Mouse (Mus musculus): ENCODE data around the gene Cd3d. TPM values are rescaled to one million over a fixed set of nuclear protein-coding genes. Genes with fewer than 3 reads are reported as not detected.

Gene Cd3d
- total and polyA plus RNA-seq, 2 experiments from 2014 or later, result not detected

DNA sequence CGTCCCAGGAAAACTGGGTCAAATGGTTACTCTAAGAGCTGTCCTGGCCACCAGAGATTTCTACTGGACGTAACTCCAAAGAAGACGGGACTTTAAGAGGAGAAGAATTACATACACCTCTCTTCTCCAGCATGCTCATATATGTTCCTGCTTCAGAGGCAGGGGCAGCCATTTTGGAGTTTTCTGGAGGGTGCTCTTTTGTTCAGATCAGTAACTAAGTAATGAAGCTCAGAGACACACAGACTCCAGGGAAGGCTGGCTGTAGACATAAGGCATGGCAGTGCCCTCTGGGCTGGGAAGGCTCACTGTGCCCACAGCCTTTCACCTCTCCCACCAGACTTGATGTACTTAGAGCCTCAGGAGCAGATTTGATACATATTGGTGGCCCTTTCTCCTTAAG is 945 bp downstream of the Cd3d start:
- ATAC-seq (ENCODE audit: insufficient read depth, low read depth) (no peak), DNase-seq (ENCODE audit: low spot score) (no peak)
- Histone ChIP-seq H3K27me3 (ENCODE audit: control insufficient read depth, insufficient read depth, low read length) (no peaks in the 10 kb centered on the region), H3K4me3 (ENCODE audit: low read depth, low read length) (peak overlapping the region; percentile 28; the same call in 1 of the 2 replicates), H3K36me3 (replicated peaks; ENCODE audit: control insufficient read depth, insufficient read depth, low read length) (no peaks in the 10 kb centered on the region), H3K9ac (replicated peaks; ENCODE audit: low read depth, low read length) (no peak overlapping the region; the same call in 1 of the 2 replicates), H3K4me2 (ENCODE audit: low read depth, low read length) (peak overlapping the region; percentile 30; the same call in 1 of the 2 replicates), H3K27ac (ENCODE audit: low read depth) (no peak overlapping the region; the same call in 1 of the 2 replicates), H3K4me1 (ENCODE audit: control insufficient read depth, insufficient read depth) (no peaks in the 10 kb centered on the region), H3K9me3 (replicated peaks; ENCODE audit: control insufficient read depth, low read length) (no peaks in the 10 kb centered on the region)
- WGBS, result 80% methylated on average over 3 of the region's 3 CpGs
- TF ChIP-seq CTCF (IDR thresholded peaks at IDR 0.05; ENCODE audit: low read depth), result no peak
- TF ChIP-seq EP300 (IDR thresholded peaks at IDR 0.05; ENCODE audit: low read depth), result no peak

DNA sequence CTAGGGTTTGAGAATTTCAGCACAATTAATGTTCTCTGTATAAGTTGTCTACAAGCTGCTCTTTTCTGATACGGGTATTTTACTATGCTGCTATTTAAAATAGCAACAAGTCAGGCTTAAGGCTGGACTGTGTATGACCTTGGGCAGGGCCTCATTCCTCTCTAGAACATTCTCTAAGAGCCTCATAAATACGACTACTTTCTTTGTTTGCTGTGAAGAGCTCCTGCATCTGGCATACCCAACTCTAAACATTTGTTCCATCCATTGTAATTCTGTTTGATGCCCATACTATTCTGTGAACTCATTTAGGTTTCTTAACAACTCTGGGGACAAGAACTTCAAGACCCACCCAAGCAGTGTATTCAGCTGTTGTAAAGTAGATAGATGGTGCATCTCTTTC is 1.4 kb downstream of the Cd3d start:
- Histone ChIP-seq H3K27me3 (ENCODE audit: control insufficient read depth, insufficient read depth, low read length) (no peaks in the 10 kb centered on the region), H3K27ac (ENCODE audit: low read depth) (no peak overlapping the region), H3K9me3 (replicated peaks; ENCODE audit: control insufficient read depth, low read length) (no peaks in the 10 kb centered on the region), H3K4me1 (ENCODE audit: control insufficient read depth, insufficient read depth) (no peaks in the 10 kb centered on the region), H3K4me3 (ENCODE audit: low read depth, low read length) (peak overlapping the region; percentile 28; the same call in 1 of the 2 replicates), H3K36me3 (replicated peaks; ENCODE audit: control insufficient read depth, insufficient read depth, low read length) (no peaks in the 10 kb centered on the region), H3K4me2 (ENCODE audit: low read depth, low read length) (peak overlapping the region; percentile 30; the same call in 1 of the 2 replicates), H3K9ac (replicated peaks; ENCODE audit: low read depth, low read length) (no peak overlapping the region; the same call in 1 of the 2 replicates)
- TF ChIP-seq EP300 (IDR thresholded peaks at IDR 0.05; ENCODE audit: low read depth) (no peak), CTCF (IDR thresholded peaks at IDR 0.05; ENCODE audit: low read depth) (no peak)
- ATAC-seq (ENCODE audit: insufficient read depth, low read depth) (no peak), DNase-seq (ENCODE audit: low spot score) (no peak)
- WGBS, result 54% methylated on average over 2 of the region's 2 CpGs

DNA sequence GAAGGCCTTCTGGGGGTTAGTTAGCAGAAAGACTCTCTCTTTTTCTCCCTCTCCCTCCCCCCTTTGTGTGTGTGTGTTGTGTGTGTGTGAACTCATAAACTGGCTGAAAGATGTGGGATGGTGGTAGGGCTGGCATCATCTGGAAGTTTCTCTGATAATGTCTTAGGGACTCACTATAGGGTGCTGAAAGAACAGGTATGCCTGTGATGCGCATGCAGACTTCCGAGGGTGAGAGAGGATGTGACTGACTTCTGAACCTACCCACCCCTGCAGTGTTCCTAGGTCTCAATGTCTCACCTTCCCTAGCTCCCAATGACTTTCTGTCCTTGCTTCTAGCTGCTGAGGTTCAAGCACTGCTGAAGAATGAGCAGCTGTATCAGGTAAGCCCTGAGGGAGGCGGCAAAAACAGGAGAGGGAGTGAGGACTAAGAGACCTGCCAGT is 4.2 kb downstream of the Cd3d start:
- H3K27ac ChIP-seq (ENCODE audit: low read depth), result no peak overlapping the region
- H3K4me2 ChIP-seq (ENCODE audit: low read depth, low read length), result peak overlapping the region; percentile 30; the same call in 1 of the 2 replicates
- H3K4me3 ChIP-seq (ENCODE audit: low read depth, low read length), result peak overlapping the region; percentile 5; the same call in 1 of the 2 replicates
- no peak for DNase-seq (ENCODE audit: low spot score)
- TF ChIP-seq EP300 (IDR thresholded peaks at IDR 0.05; ENCODE audit: low read depth), result no peak
- no peak for TF ChIP-seq CTCF (IDR thresholded peaks at IDR 0.05; ENCODE audit: low read depth)
- no peaks in the 10 kb centered on the region for H3K36me3 ChIP-seq (replicated peaks; ENCODE audit: control insufficient read depth, insufficient read depth, low read length)
- no peaks in the 10 kb centered on the region for H3K4me1 ChIP-seq (ENCODE audit: control insufficient read depth, insufficient read depth)
- no peak overlapping the region for H3K9ac ChIP-seq (replicated peaks; ENCODE audit: low read depth, low read length)
- H3K27me3 ChIP-seq (ENCODE audit: control insufficient read depth, insufficient read depth, low read length), result no peaks in the 10 kb centered on the region
- no peaks in the 10 kb centered on the region for H3K9me3 ChIP-seq (replicated peaks; ENCODE audit: control insufficient read depth, low read length)
- WGBS, result 66% methylated on average over 3 of the region's 3 CpGs
- no peak for ATAC-seq (ENCODE audit: insufficient read depth, low read depth)

DNA sequence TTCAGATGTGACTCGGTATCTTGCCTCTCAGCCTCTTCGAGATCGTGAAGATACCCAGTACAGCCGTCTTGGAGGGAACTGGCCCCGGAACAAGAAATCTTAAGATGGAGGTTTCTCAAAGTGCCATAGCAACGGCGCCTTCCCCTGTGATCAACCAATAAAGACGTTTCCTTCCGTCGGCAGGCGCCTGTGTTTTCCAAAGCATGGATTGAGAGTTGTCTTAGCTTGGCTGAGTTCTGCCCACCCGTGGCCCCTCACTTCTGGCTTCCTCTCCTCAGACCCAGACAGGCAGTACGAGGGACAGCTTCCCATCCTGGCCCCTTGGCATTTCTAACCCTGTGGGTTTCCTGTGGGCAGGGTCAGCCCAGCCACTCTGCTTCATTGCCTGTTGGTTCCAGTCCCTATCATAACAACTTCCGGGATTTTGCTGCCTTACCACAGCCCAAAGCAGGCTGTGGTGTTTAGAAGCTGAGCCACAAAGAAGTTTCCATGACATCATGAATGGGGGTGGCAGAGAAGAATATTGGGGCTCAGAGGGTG is 4.7 kb downstream of the Cd3d start:
- no peaks in the 10 kb centered on the region for H3K4me1 ChIP-seq (ENCODE audit: control insufficient read depth, insufficient read depth)
- peak overlapping the region; percentile 5; the same call in 1 of the 2 replicates for H3K4me3 ChIP-seq (ENCODE audit: low read depth, low read length)
- no peaks in the 10 kb centered on the region for H3K27me3 ChIP-seq (ENCODE audit: control insufficient read depth, insufficient read depth, low read length)
- H3K9me3 ChIP-seq (replicated peaks; ENCODE audit: control insufficient read depth, low read length), result no peaks in the 10 kb centered on the region
- peak overlapping the region; percentile 30; the same call in 1 of the 2 replicates for H3K4me2 ChIP-seq (ENCODE audit: low read depth, low read length)
- peak overlapping the region; percentile 43; the same call in 1 of the 2 replicates for H3K27ac ChIP-seq (ENCODE audit: low read depth)
- 53% methylated on average over 14 of the region's 14 CpGs for WGBS
- H3K36me3 ChIP-seq (replicated peaks; ENCODE audit: control insufficient read depth, insufficient read depth, low read length), result no peaks in the 10 kb centered on the region
- ATAC-seq (ENCODE audit: insufficient read depth, low read depth) (peak; percentile 51), DNase-seq (ENCODE audit: low spot score) (peak; percentile 30)
- TF ChIP-seq EP300 (IDR thresholded peaks at IDR 0.05; ENCODE audit: low read depth), result no peak
- no peak for TF ChIP-seq CTCF (IDR thresholded peaks at IDR 0.05; ENCODE audit: low read depth)
- no peak overlapping the region for H3K9ac ChIP-seq (replicated peaks; ENCODE audit: low read depth, low read length)

DNA sequence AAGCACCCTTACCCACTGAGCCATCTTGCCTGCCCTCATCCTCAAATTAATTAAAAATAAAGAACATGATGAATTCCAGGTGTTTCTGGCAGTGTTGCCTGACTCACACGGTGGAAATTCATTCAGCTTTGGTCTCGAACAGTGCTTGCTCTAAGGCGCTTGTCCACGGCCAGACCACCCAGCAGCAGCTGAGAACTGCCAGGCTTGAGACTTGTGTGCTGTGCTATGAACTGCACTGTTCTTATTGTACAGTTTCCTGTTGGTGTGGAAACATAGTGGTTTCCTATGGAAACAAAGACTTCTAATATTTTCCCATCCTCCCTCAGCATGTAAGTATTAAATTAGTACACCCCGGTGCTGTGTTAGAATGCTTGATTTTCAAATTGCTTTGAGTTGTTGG is 5.4 kb downstream of the Cd3d start:
- no peaks in the 10 kb centered on the region for H3K27me3 ChIP-seq (ENCODE audit: control insufficient read depth, insufficient read depth, low read length)
- TF ChIP-seq CTCF (IDR thresholded peaks at IDR 0.05; ENCODE audit: low read depth) (no peak), EP300 (IDR thresholded peaks at IDR 0.05; ENCODE audit: low read depth) (no peak)
- H3K9ac ChIP-seq (replicated peaks; ENCODE audit: low read depth, low read length), result no peak overlapping the region
- no peak for ATAC-seq (ENCODE audit: insufficient read depth, low read depth)
- DNase-seq (ENCODE audit: low spot score), result no peak
- WGBS, result 46% methylated on average over 5 of the region's 5 CpGs
- H3K4me3 ChIP-seq (ENCODE audit: low read depth, low read length), result no peak overlapping the region
- H3K4me1 ChIP-seq (ENCODE audit: control insufficient read depth, insufficient read depth), result no peaks in the 10 kb centered on the region
- no peaks in the 10 kb centered on the region for H3K36me3 ChIP-seq (replicated peaks; ENCODE audit: control insufficient read depth, insufficient read depth, low read length)
- no peak overlapping the region for H3K4me2 ChIP-seq (ENCODE audit: low read depth, low read length)
- H3K27ac ChIP-seq (ENCODE audit: low read depth), result no peak overlapping the region
- no peaks in the 10 kb centered on the region for H3K9me3 ChIP-seq (replicated peaks; ENCODE audit: control insufficient read depth, low read length)

DNA sequence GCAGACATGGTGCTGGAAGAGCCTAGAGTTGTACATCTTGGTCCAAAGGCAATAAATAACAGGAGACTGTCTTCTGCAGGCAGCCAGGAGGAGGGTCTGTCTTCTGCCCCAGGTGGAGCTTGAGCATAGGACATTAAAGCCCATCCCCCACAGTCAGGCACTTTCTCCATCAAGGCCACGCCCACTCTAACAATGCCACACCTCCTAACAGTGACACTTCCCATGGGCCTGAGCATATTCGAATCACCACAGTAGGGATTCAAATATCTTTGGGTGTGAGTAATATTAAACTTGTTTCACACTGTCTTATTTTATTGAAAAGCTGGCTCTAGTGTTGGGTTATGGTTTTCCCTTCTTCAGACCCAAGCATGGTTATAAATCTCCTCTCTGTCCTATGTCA is 10.2 kb downstream of the Cd3d start:
- ATAC-seq (ENCODE audit: insufficient read depth, low read depth), result no peak
- no peak for TF ChIP-seq EP300 (IDR thresholded peaks at IDR 0.05; ENCODE audit: low read depth)
- TF ChIP-seq CTCF (IDR thresholded peaks at IDR 0.05; ENCODE audit: low read depth), result no peak
- H3K27me3 ChIP-seq (ENCODE audit: control insufficient read depth, insufficient read depth, low read length), result no peaks in the 10 kb centered on the region
- no peaks in the 10 kb centered on the region for H3K4me1 ChIP-seq (ENCODE audit: control insufficient read depth, insufficient read depth)
- no peak overlapping the region for H3K9ac ChIP-seq (replicated peaks; ENCODE audit: low read depth, low read length)
- WGBS, result 59% methylated on average over 2 of the region's 2 CpGs
- no peak overlapping the region for H3K27ac ChIP-seq (ENCODE audit: low read depth)
- H3K36me3 ChIP-seq (replicated peaks; ENCODE audit: control insufficient read depth, insufficient read depth, low read length), result no peaks in the 10 kb centered on the region
- H3K9me3 ChIP-seq (replicated peaks; ENCODE audit: control insufficient read depth, low read length), result no peaks in the 10 kb centered on the region
- H3K4me3 ChIP-seq (ENCODE audit: low read depth, low read length), result no peak overlapping the region
- DNase-seq (ENCODE audit: low spot score), result no peak
- H3K4me2 ChIP-seq (ENCODE audit: low read depth, low read length), result no peak overlapping the region
